Mouse (Mus musculus) embryonic facial prominence, embryonic 13.5 days (tissue): ENCODE data around the gene Mfap3l. TPM values are rescaled to one million over a fixed set of nuclear protein-coding genes. Genes with fewer than 3 reads are reported as not detected.
A peak's percentile ranks its signal among the peaks of the same experiment; 100 is the strongest.
"Not testable (repeated sequence)": the region's sequence is repeated elsewhere in the genome, so short reads cannot be mapped to it uniquely, and the experiment has no call there.

Experiments
- ATAC-seq: fragments of 200-750 bp; cut with Nextera tagmentation; 2 replicates; pipeline ENCODE4 v1.8.0; 2017; ENCODE audit warnings: low read depth; ENCODE audit not compliant: insufficient number of reproducible peaks, insufficient read depth, low FRiP score, low TSS enrichment
- H3K27ac ChIP-seq: fragments of 300-500 bp; sonication (generic); 2 replicates; pipeline ENCODE4 v1.5.1; 2015; ENCODE audit warnings: moderate library complexity, mild to moderate bottlenecking, inconsistent platforms
- H3K27me3 ChIP-seq: fragments of 300-500 bp; sonication (generic); 2 replicates; pipeline ENCODE4 v1.6.1; 2015; ENCODE audit warnings: mild to moderate bottlenecking, inconsistent platforms
- H3K36me3 ChIP-seq: fragments of 300-500 bp; sonication (generic); 2 replicates; pipeline ENCODE4 v1.6.1; 2015; ENCODE audit warnings: mild to moderate bottlenecking, inconsistent platforms
- H3K4me1 ChIP-seq: fragments of 300-500 bp; sonication (generic); 2 replicates; pipeline ENCODE4 v1.6.1; 2015; ENCODE audit warnings: inconsistent platforms
- H3K4me2 ChIP-seq: fragments of 300-500 bp; sonication (generic); 2 replicates; pipeline ENCODE4 v1.6.1; 2015; ENCODE audit warnings: moderate library complexity, mild to moderate bottlenecking, inconsistent platforms
- H3K4me3 ChIP-seq: fragments of 300-500 bp; sonication (generic); 2 replicates; pipeline ENCODE4 v1.5.1; 2015; ENCODE audit warnings: mild to moderate bottlenecking, inconsistent platforms
- H3K9ac ChIP-seq: fragments of 300-500 bp; sonication (generic); 2 replicates; pipeline ENCODE4 v1.6.1; 2015; ENCODE audit warnings: mild to moderate bottlenecking, inconsistent platforms
- H3K9me3 ChIP-seq: fragments of 300-500 bp; sonication (generic); 2 replicates; pipeline ENCODE4 v1.6.1; 2016; ENCODE audit warnings: inconsistent platforms
- WGBS: fragments of 180-500 bp; shearing (Covaris S2); methylation state at CpG from one replicate; pipeline ENCODE4 v1.1.7; 2015; ENCODE audit warnings: mixed read lengths; 5-methylcytosine and 5-hydroxymethylcytosine counted together
- polyA plus RNA-seq: library from polyadenylated mRNA; unstranded; fragments of >200 nt; fragmentation: Nextera tagmentation; extraction: Ambion mirVana; gene quantifications from 2 replicates; pipeline ENCODE4 v1.2.1, GENCODE M21; 2015

Gene Mfap3l
- 1.3 and 1.9 TPM in 2 replicates for polyA plus RNA-seq

GRCm38 (mm10) chr8:60632250-60632932 lies at the start of gene Mfap3l:
TSS of gene Mfap3l (plus strand) at chr8:60632827.
- no peaks in the 10 kb centered on the region for H3K36me3 ChIP-seq
- peaks cover 28% of the 10 kb centered on the region for H3K27me3 ChIP-seq
- peak within 1 kb of the TSS; percentile 99 for H3K4me2 ChIP-seq
- H3K4me3 ChIP-seq, result peak within 1 kb of the TSS; percentile 68
- under 1% methylated on average over 60 of the region's 60 CpGs for whole genome bisulfite sequencing
- peaks cover 16% of the 10 kb centered on the region for H3K4me1 ChIP-seq
- H3K27ac ChIP-seq, result peak within 1 kb of the TSS; percentile 16; the same call in 1 of the 2 replicates
- no peaks in the 10 kb centered on the region for H3K9me3 ChIP-seq
- H3K9ac ChIP-seq, result peak within 1 kb of the TSS; percentile 75
- ATAC-seq, result peak; percentile 98

GRCm38 (mm10) chr8:60583369-60583768 lies 49.3 kb upstream of the Mfap3l start:
- no peaks in the 10 kb centered on the region for H3K4me1 ChIP-seq
- H3K9me3 ChIP-seq, result no peaks in the 10 kb centered on the region
- WGBS, result 75% methylated on average over 2 of the region's 2 CpGs
- no peak overlapping the region for H3K4me3 ChIP-seq
- no peak overlapping the region for H3K27ac ChIP-seq
- no peaks in the 10 kb centered on the region for H3K36me3 ChIP-seq
- H3K9ac ChIP-seq, result no peak overlapping the region
- no peak for ATAC-seq
- H3K4me2 ChIP-seq, result no peak overlapping the region
- H3K27me3 ChIP-seq, result no peaks in the 10 kb centered on the region

GRCm38 (mm10) chr8:60591352-60592105 lies 41.1 kb upstream of the Mfap3l start:
- not testable (repeated sequence) for H3K27me3 ChIP-seq, H3K4me1 ChIP-seq, H3K27ac ChIP-seq, H3K36me3 ChIP-seq, H3K4me2 ChIP-seq, H3K4me3 ChIP-seq, ATAC-seq, H3K9ac ChIP-seq, H3K9me3 ChIP-seq
- WGBS, result 88% methylated on average over 29 of the region's 29 CpGs

- Histone ChIP-seq H3K27ac (no peak overlapping the region), H3K4me1 (no peaks in the 10 kb centered on the region), H3K4me3 (no peak overlapping the region), H3K9ac (no peak overlapping the region), H3K9me3 (no peaks in the 10 kb centered on the region), H3K27me3 (no peaks in the 10 kb centered on the region), H3K4me2 (no peak overlapping the region), H3K36me3 (no peaks in the 10 kb centered on the region)
- WGBS, result 58% methylated on average over 3 of the region's 3 CpGs
- 0 out of 2 replicates have a peak, but pooled peaks have one; percentile 20 for ATAC-seq
Measured at GRCm38 (mm10) chr8:60594761-60595160, 37.9 kb upstream of the Mfap3l start.

GRCm38 (mm10) chr8:60611580-60612111 lies 21.0 kb upstream of the Mfap3l start:
- ATAC-seq, result no peak
- no peaks in the 10 kb centered on the region for H3K36me3 ChIP-seq
- H3K4me2 ChIP-seq, result no peak overlapping the region
- H3K4me3 ChIP-seq, result no peak overlapping the region
- no peaks in the 10 kb centered on the region for H3K9me3 ChIP-seq
- no peak overlapping the region for H3K9ac ChIP-seq
- no peak overlapping the region for H3K27ac ChIP-seq
- H3K27me3 ChIP-seq, result no peaks in the 10 kb centered on the region
- H3K4me1 ChIP-seq, result no peaks in the 10 kb centered on the region

- H3K36me3 ChIP-seq, result no peaks in the 10 kb centered on the region
- no peaks in the 10 kb centered on the region for H3K4me1 ChIP-seq
- WGBS, result 33% methylated on average over 2 of the region's 2 CpGs
- no peak for ATAC-seq
- H3K4me2 ChIP-seq, result no peak overlapping the region
- no peak overlapping the region for H3K27ac ChIP-seq
- H3K9me3 ChIP-seq, result no peaks in the 10 kb centered on the region
- no peak overlapping the region for H3K4me3 ChIP-seq
- H3K9ac ChIP-seq, result no peak overlapping the region
- H3K27me3 ChIP-seq, result no peaks in the 10 kb centered on the region
Measured at GRCm38 (mm10) chr8:60616928-60617327, 15.7 kb upstream of the Mfap3l start.

- Histone ChIP-seq H3K4me2 (no peak overlapping the region), H3K4me1 (no peaks in the 10 kb centered on the region), H3K27me3 (no peaks in the 10 kb centered on the region), H3K36me3 (no peaks in the 10 kb centered on the region), H3K9me3 (no peaks in the 10 kb centered on the region), H3K9ac (no peak overlapping the region), H3K27ac (no peak overlapping the region), H3K4me3 (no peak overlapping the region)
- ATAC-seq, result no peak
- 70% methylated on average over 4 of the region's 4 CpGs for WGBS
Measured at GRCm38 (mm10) chr8:60621561-60621960, 11.1 kb upstream of the Mfap3l start.

- no peak for ATAC-seq
- Histone ChIP-seq H3K4me2 (no peak overlapping the region), H3K27me3 (no peaks in the 10 kb centered on the region), H3K36me3 (no peaks in the 10 kb centered on the region), H3K4me3 (no peak overlapping the region), H3K4me1 (no peaks in the 10 kb centered on the region), H3K27ac (no peak overlapping the region), H3K9me3 (no peaks in the 10 kb centered on the region), H3K9ac (no peak overlapping the region)
- 91% methylated on average over 12 of the region's 12 CpGs for WGBS
Measured at GRCm38 (mm10) chr8:60622056-60622455, 10.6 kb upstream of the Mfap3l start.

GRCm38 (mm10) chr8:60623438-60623837 lies 9.2 kb upstream of the Mfap3l start:
- no peak overlapping the region for H3K4me2 ChIP-seq
- ATAC-seq, result no peak
- no peaks in the 10 kb centered on the region for H3K36me3 ChIP-seq
- 83% methylated on average over 1 of the region's 1 CpGs for WGBS
- no peaks in the 10 kb centered on the region for H3K9me3 ChIP-seq
- H3K27me3 ChIP-seq, result no peaks in the 10 kb centered on the region
- no peak overlapping the region for H3K27ac ChIP-seq
- no peak overlapping the region for H3K9ac ChIP-seq
- H3K4me1 ChIP-seq, result no peaks in the 10 kb centered on the region
- H3K4me3 ChIP-seq, result no peak overlapping the region

GRCm38 (mm10) chr8:60624722-60625121 lies 7.9 kb upstream of the Mfap3l start:
- H3K4me2 ChIP-seq, result no peak overlapping the region
- no peaks in the 10 kb centered on the region for H3K4me1 ChIP-seq
- no peaks in the 10 kb centered on the region for H3K36me3 ChIP-seq
- peaks cover 7% of the 10 kb centered on the region for H3K27me3 ChIP-seq
- no peak overlapping the region for H3K27ac ChIP-seq
- no peak for ATAC-seq
- H3K9ac ChIP-seq, result no peak overlapping the region
- no peak overlapping the region for H3K4me3 ChIP-seq
- H3K9me3 ChIP-seq, result no peaks in the 10 kb centered on the region
- WGBS, result 87% methylated on average over 7 of the region's 7 CpGs

- H3K4me2 ChIP-seq, result no peak overlapping the region
- peaks cover 23% of the 10 kb centered on the region for H3K27me3 ChIP-seq
- no peak overlapping the region for H3K27ac ChIP-seq
- H3K4me3 ChIP-seq, result no peak overlapping the region
- WGBS, result 42% methylated on average over 3 of the region's 3 CpGs
- peaks cover 11% of the 10 kb centered on the region for H3K4me1 ChIP-seq
- no peak for ATAC-seq
- H3K9me3 ChIP-seq, result no peaks in the 10 kb centered on the region
- no peaks in the 10 kb centered on the region for H3K36me3 ChIP-seq
- no peak overlapping the region for H3K9ac ChIP-seq
Measured at GRCm38 (mm10) chr8:60627937-60628336, 4.7 kb upstream of the Mfap3l start.

GRCm38 (mm10) chr8:60629059-60629458 lies 3.6 kb upstream of the Mfap3l start:
- no peak overlapping the region for H3K27ac ChIP-seq
- no peak overlapping the region for H3K4me2 ChIP-seq
- H3K9me3 ChIP-seq, result no peaks in the 10 kb centered on the region
- ATAC-seq, result no peak
- peaks cover 26% of the 10 kb centered on the region for H3K27me3 ChIP-seq
- H3K36me3 ChIP-seq, result no peaks in the 10 kb centered on the region
- WGBS, result 68% methylated on average over 4 of the region's 4 CpGs
- peaks cover 16% of the 10 kb centered on the region for H3K4me1 ChIP-seq
- H3K4me3 ChIP-seq, result no peak overlapping the region
- H3K9ac ChIP-seq, result no peak overlapping the region
